Mouse (Mus musculus) kidney, adult 2 months (tissue): ENCODE measurements at regions not wholly inside any gene's neighbourhood (a gene's known extent, or its start where the extent isn't known, plus 50 kb on each side); places are given as distances from the start of the nearest gene placed in this dataset.

Experiments
- DNase-seq: peaks from one replicate; pipeline ENCODE4 v3.0.0; 2021
- H3K27ac ChIP-seq: fragments of 200-500 bp; 2 replicates; pipeline ENCODE4 v1.5.1; 2012; ENCODE audit warnings: low read depth, low read length, control low read depth, inconsistent platforms; ENCODE audit not compliant: insufficient read depth
- H3K27me3 ChIP-seq: fragments of 200-500 bp; replicated peaks from 2 replicates; pipeline ENCODE4 v1.6.1; 2012; ENCODE audit warnings: mild to moderate bottlenecking, moderate library complexity, low read length, inconsistent platforms; ENCODE audit not compliant: control insufficient read depth, insufficient read depth
- H3K36me3 ChIP-seq: fragments of 200-500 bp; 2 replicates; pipeline ENCODE4 v1.6.1; 2012; ENCODE audit warnings: mild to moderate bottlenecking, moderate library complexity, low read length, inconsistent platforms; ENCODE audit not compliant: control insufficient read depth, insufficient read depth
- H3K4me1 ChIP-seq: fragments of 200-500 bp; 2 replicates; pipeline ENCODE4 v1.6.1; 2011; ENCODE audit warnings: low read length; ENCODE audit not compliant: control insufficient read depth, insufficient read depth
- H3K4me3 ChIP-seq: fragments of 200-500 bp; 2 replicates; pipeline ENCODE4 v1.5.1; 2011; ENCODE audit warnings: mild to moderate bottlenecking, low read depth, low read length, control low read depth; ENCODE audit not compliant: insufficient read depth
- CTCF ChIP-seq: fragments of 200-500 bp; conservative IDR thresholded peaks from 2 replicates; pipeline ENCODE4 v1.5.1; 2011; ENCODE audit warnings: low read depth, mild to moderate bottlenecking, control low read depth, low read length, moderate library complexity, mixed read lengths; ENCODE audit not compliant: insufficient read depth, insufficient read length
- POLR2A ChIP-seq: fragments of 200-500 bp; IDR thresholded peaks from one replicate; pipeline ENCODE4 v1.6.1; 2011; ENCODE audit warnings: low read depth, low read length, control low read depth
- WGBS: fragments of 180-500 bp; shearing (Covaris S2); methylation state at CpG from one replicate; pipeline ENCODE4 v1.1.7; 2018; 5-methylcytosine and 5-hydroxymethylcytosine counted together

DNA sequence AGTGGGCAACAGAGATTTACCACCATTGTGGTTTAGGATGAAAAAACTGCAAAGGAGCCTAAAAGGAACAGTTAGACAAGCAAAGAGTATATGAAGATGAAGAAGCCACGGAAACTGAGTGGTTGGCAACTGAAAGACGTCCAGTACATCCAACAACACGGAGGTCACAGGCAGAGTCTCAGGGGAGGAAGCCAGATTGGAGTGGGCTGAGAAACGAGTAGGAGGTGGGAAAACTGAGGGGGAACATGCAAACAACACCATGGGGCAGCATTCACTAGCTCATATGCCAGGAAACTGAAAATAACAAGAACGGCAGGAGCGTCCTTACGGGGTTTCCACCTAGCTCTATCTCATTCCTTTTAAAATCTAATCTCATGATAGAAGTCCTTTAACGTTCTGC lies 169.3 kb downstream of the Abcc12 start:
- no peak for DNase-seq
- TF ChIP-seq POLR2A = no peak
- TF ChIP-seq CTCF = no peak
- H3K27ac ChIP-seq = no peak overlapping the region
- WGBS = 78% methylated on average over 8 of the region's 8 CpGs
- no peaks in the 10 kb centered on the region for H3K27me3 ChIP-seq
- H3K4me3 ChIP-seq = no peak overlapping the region
- no peaks in the 10 kb centered on the region for H3K36me3 ChIP-seq
- H3K4me1 ChIP-seq = no peaks in the 10 kb centered on the region

DNA sequence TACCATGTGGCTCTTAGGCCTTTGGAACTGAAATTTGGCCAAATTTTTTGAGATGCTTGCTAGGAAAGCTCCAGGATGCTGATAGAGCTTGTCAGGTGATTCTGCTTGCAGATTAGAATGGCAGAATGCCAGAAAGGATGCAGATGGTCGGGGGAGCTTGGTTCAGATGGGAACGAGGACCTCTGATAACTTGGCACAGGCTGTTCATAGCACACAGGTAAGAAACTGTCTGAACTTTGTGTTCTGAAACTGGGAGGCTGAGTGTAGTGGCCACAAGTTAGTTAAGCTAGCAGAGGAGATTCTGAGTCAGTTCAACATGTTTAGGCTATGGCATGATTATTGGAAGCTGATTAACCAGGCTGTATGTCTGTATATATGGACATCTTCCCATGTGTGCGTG lies 174.3 kb downstream of the Abcc12 start:
- TF ChIP-seq POLR2A (no peak), CTCF (no peak)
- no peak for DNase-seq
- no peaks in the 10 kb centered on the region for H3K27me3 ChIP-seq
- no peaks in the 10 kb centered on the region for H3K36me3 ChIP-seq
- no peak overlapping the region for H3K27ac ChIP-seq
- H3K4me3 ChIP-seq = no peak overlapping the region
- no peaks in the 10 kb centered on the region for H3K4me1 ChIP-seq
- WGBS = 61% methylated on average over 3 of the region's 3 CpGs

DNA sequence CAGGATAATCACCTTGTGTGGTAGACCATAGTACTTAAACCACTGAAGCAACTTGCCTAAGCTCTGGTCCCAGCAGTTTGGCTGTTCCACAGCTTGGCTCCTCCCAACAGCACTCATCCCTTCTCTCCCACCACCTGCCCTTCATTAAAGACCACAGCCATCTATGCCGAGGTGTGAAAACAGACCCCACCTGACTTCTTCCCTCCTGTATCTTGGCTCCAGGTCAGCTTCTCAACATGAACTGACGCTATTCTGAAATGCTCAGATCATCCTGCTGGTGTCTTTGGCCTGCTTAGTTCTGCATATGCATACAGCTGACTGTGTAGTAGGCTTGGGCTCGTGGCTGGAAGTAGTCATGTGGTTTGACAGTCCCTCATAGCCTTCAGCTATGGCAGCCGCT lies 177.1 kb downstream of the Abcc12 start:
- no peaks in the 10 kb centered on the region for H3K36me3 ChIP-seq
- H3K4me3 ChIP-seq = no peak overlapping the region
- no peaks in the 10 kb centered on the region for H3K4me1 ChIP-seq
- no peak for DNase-seq
- H3K27ac ChIP-seq = no peak overlapping the region
- H3K27me3 ChIP-seq = no peaks in the 10 kb centered on the region
- TF ChIP-seq POLR2A = no peak
- TF ChIP-seq CTCF = no peak
- 76% methylated on average over 4 of the region's 4 CpGs for WGBS

DNA sequence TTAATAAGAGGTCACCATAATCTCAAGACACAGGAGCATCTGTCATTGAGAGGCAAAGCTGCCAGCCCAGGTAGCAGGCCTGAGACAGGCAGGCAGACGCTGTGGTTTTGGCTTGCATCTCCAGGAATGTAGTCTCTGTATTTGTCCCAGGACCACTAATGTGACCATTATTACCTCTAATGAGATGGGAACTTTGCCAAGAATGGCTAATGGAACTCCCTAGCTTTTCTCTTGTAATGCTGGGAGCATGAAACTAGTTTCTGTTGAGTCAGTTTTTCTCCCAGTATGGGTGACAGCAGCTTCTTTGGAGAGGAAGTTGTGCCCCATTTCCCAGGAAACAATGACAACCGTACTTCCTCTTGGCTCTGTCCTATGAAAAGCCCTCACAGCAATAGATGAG lies 178.5 kb downstream of the Abcc12 start:
- TF ChIP-seq CTCF (no peak), POLR2A (no peak)
- 69% methylated on average over 2 of the region's 2 CpGs for WGBS
- H3K4me3 ChIP-seq = no peak overlapping the region

DNA sequence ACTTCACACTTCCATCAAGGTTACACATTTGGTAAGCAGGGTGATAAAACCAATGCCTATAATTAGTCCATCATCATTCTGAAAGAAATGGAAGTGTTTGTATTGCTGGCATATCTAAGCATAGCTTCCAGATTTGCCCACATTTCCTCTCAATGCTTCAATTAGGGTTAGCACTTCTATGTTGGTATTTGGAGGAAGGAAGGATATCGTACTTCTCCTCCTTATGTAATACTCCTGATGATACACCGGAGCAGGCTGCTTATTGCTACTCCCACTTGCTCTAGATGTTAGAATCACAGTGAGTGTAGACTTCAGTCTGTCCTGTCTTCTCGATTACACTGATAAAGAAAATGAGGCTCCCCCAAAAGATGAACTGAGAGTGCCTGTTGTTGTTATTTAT lies 185.4 kb downstream of the Abcc12 start:
- no peak for DNase-seq
- Histone ChIP-seq H3K27me3 (no peaks in the 10 kb centered on the region), H3K4me3 (no peak overlapping the region), H3K27ac (no peak overlapping the region), H3K36me3 (no peaks in the 10 kb centered on the region), H3K4me1 (no peaks in the 10 kb centered on the region)
- TF ChIP-seq CTCF (no peak), POLR2A (no peak)
- WGBS = 90% methylated on average over 3 of the region's 3 CpGs

More for the DNA sequence above, 178.5 kb downstream of the Abcc12 start:
- H3K4me1 ChIP-seq = no peaks in the 10 kb centered on the region
- H3K36me3 ChIP-seq = no peaks in the 10 kb centered on the region
- DNase-seq = no peak
- H3K27me3 ChIP-seq = no peaks in the 10 kb centered on the region
- no peak overlapping the region for H3K27ac ChIP-seq

DNA sequence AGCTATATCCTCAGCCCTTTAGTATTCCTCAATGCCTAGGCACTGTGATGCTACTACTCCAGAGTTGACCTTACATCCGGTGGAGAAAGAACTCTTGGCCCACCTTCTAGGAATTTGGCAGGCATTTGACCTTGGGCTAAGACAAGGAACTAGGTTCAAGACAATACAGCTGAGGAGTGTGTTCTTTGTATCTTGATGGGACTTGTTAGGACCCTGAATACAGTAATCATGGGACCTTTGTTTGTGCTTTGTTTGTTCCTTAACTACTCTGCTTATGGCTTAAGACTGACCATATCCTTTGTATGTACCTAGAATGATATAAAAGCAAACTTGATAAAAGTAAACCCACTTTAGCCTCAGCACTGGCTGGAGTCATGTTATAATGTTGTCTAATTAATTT lies 186.7 kb downstream of the Abcc12 start:
- H3K4me3 ChIP-seq = no peak overlapping the region
- H3K36me3 ChIP-seq = no peaks in the 10 kb centered on the region
- H3K27me3 ChIP-seq = no peaks in the 10 kb centered on the region
- H3K4me1 ChIP-seq = no peaks in the 10 kb centered on the region
- DNase-seq = no peak
- WGBS = 79% methylated on average over 1 of the region's 1 CpGs
- no peak overlapping the region for H3K27ac ChIP-seq
- no peak for TF ChIP-seq CTCF
- TF ChIP-seq POLR2A = no peak

DNA sequence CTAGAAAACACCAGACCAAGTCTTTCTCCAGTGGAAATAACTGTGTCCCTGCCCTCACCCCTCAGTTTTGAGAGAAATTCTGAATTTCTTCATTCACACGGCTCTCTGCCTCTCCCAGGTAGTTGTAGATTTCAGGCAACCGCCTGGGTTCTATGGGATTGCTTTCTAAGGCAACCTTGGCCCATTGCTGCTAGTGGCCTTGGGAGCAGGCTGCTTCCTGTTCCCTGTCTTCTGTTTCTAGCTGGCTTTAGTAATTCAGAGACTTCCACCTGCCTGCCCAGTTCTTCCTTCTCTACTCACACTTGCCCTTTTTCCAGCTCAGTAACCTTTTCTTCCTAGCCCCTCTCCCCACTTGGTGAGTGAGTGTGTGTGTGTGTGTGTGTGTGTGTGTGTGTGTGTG lies 187.1 kb downstream of the Abcc12 start:
- no peak for DNase-seq
- no peaks in the 10 kb centered on the region for H3K27me3 ChIP-seq
- WGBS = 87% methylated on average over 2 of the region's 2 CpGs
- TF ChIP-seq POLR2A (no peak), CTCF (no peak)
- H3K4me3 ChIP-seq = no peak overlapping the region
- H3K27ac ChIP-seq = no peak overlapping the region
- no peaks in the 10 kb centered on the region for H3K36me3 ChIP-seq
- no peaks in the 10 kb centered on the region for H3K4me1 ChIP-seq

DNA sequence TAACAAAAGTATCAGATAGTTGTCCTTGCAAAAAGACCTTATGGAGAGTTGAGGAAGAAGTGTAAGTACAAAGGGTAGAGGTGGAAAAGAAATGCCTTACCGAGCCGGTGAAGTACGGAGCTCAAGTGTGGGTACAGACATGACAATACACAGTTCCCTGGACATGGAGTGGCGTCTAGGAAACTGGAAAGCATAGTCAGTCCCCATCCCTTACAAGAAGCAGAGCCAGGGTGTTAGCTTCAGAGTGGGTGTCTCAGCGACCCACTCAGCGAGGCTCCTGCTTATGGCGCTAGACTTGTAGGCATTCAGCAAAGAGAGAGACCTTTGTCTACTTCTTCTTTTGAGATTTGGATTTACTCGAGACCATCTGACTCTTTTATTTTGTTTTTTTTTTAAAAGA lies 189.8 kb downstream of the Abcc12 start:
- no peaks in the 10 kb centered on the region for H3K27me3 ChIP-seq
- no peaks in the 10 kb centered on the region for H3K36me3 ChIP-seq
- 88% methylated on average over 8 of the region's 8 CpGs for WGBS
- no peak overlapping the region for H3K4me3 ChIP-seq
- no peak for TF ChIP-seq CTCF
- no peak for TF ChIP-seq POLR2A
- no peak for DNase-seq
- no peaks in the 10 kb centered on the region for H3K4me1 ChIP-seq
- H3K27ac ChIP-seq = no peak overlapping the region
